Mouse (Mus musculus) ES-Bruce4 (cell line): Measurements from ENCODE around the gene Vps52. TPM values are rescaled to one million over a fixed set of nuclear protein-coding genes. Genes with fewer than 3 reads are reported as not detected.

Experiments
- H3K27ac ChIP-seq: 2 replicates; pipeline ENCODE4 v1.5.1; 2012; ENCODE audit warnings: low read length, inconsistent platforms; ENCODE audit not compliant: insufficient read depth
- H3K27me3 ChIP-seq: 2 replicates; pipeline ENCODE4 v1.6.1; 2012; ENCODE audit warnings: mild to moderate bottlenecking, low read length, inconsistent platforms; ENCODE audit not compliant: control insufficient read depth, poor library complexity, insufficient read depth, severe bottlenecking
- H3K36me3 ChIP-seq: 2 replicates; pipeline ENCODE4 v1.6.1; 2012; ENCODE audit warnings: inconsistent platforms, mild to moderate bottlenecking, low read length, moderate library complexity; ENCODE audit not compliant: control insufficient read depth, poor library complexity, insufficient read depth, severe bottlenecking
- H3K4me1 ChIP-seq: one replicate; pipeline ENCODE4 v1.8.1; 2011; ENCODE audit warnings: low read length; ENCODE audit not compliant: control insufficient read depth, insufficient read depth
- H3K4me3 ChIP-seq: 2 replicates; pipeline ENCODE4 v1.5.1; 2011; ENCODE audit warnings: low read depth, mild to moderate bottlenecking, low read length
- H3K9ac ChIP-seq: 2 replicates; pipeline ENCODE4 v1.6.1; 2012; ENCODE audit warnings: low read depth, mild to moderate bottlenecking, inconsistent platforms; ENCODE audit not compliant: poor library complexity, severe bottlenecking
- H3K9me3 ChIP-seq: replicated peaks from 2 replicates; pipeline ENCODE4 v1.6.1; 2012; ENCODE audit warnings: mild to moderate bottlenecking, low read length, inconsistent platforms; ENCODE audit not compliant: control insufficient read depth, poor library complexity, insufficient read depth, severe bottlenecking
- CTCF ChIP-seq: IDR thresholded peaks from one replicate; pipeline ENCODE4 v1.8.1; 2011; ENCODE audit warnings: low read depth, low read length
- EP300 ChIP-seq: IDR thresholded peaks from 2 replicates; pipeline ENCODE4 v1.6.1; 2011; ENCODE audit warnings: low read depth, low read length; ENCODE audit not compliant: insufficient read depth
- POLR2A ChIP-seq: IDR thresholded peaks from one replicate; pipeline ENCODE4 v1.8.1; 2011; ENCODE audit warnings: low read length; ENCODE audit not compliant: insufficient read depth
- polyA plus RNA-seq: library from polyadenylated mRNA; stranded (reverse); fragments of >200 nt; gene quantifications from 2 replicates; pipeline ENCODE4 v1.2.4, GENCODE M21; 2011; ENCODE audit warnings: low read depth; ENCODE audit not compliant: missing spikeins, insufficient read depth, insufficient read length

Gene Vps52
- 18.3 and 19.0 TPM in 2 replicates for polyA plus RNA-seq

- H3K9me3 ChIP-seq: no peaks in the 10 kb centered on the region
- no peak for TF ChIP-seq CTCF
- peak; percentile 95 for TF ChIP-seq POLR2A
- peak within 1 kb of the TSS; percentile 56 for H3K27ac ChIP-seq
- peak within 1 kb of the TSS; percentile 87 for H3K4me3 ChIP-seq
- H3K4me1 ChIP-seq: no peaks in the 10 kb centered on the region
- H3K27me3 ChIP-seq: no peaks in the 10 kb centered on the region
- peak within 1 kb of the TSS; percentile 88 for H3K9ac ChIP-seq
- peaks cover 34% of the 10 kb centered on the region for H3K36me3 ChIP-seq
Measured at GRCm38 (mm10) chr17:33955555-33956214, at the start of gene Vps52, which contains the start of gene Rps18. Gene Vps52 (plus strand): TSS chr17:33955812. Gene Rps18 (minus strand): TSS chr17:33956001.

- Histone ChIP-seq H3K4me3 (peak overlapping the region; percentile 83), H3K4me1 (peaks cover 3% of the 10 kb centered on the region), H3K36me3 (peaks cover 21% of the 10 kb centered on the region), H3K27ac (peak overlapping the region; percentile 88), H3K9me3 (no peaks in the 10 kb centered on the region), H3K27me3 (no peaks in the 10 kb centered on the region), H3K9ac (peak overlapping the region; percentile 60)
- no peak for TF ChIP-seq POLR2A
- 0 out of 2 replicates have a peak, but pooled peaks have one; percentile 23 for TF ChIP-seq EP300
Measured at GRCm38 (mm10) chr17:33908331-33909076, 47.1 kb upstream of the Vps52 start.

- no peaks in the 10 kb centered on the region for H3K9me3 ChIP-seq
- H3K4me3 ChIP-seq: peak within 1 kb of the TSS; percentile 98
- H3K36me3 ChIP-seq: peaks cover 29% of the 10 kb centered on the region
- TF ChIP-seq POLR2A (peak; percentile 86), EP300 (no peak), CTCF (no peak)
- H3K4me1 ChIP-seq: peaks cover 3% of the 10 kb centered on the region
- H3K27ac ChIP-seq: peak within 1 kb of the TSS; percentile 88
- no peaks in the 10 kb centered on the region for H3K27me3 ChIP-seq
- peak within 1 kb of the TSS; percentile 89 for H3K9ac ChIP-seq
Measured at GRCm38 (mm10) chr17:33909077-33909868, 46.3 kb upstream of the Vps52 start, which contains the start of gene Daxx. Gene Daxx (plus strand): TSS chr17:33909414.

GRCm38 (mm10) chr17:33909869-33910250 lies 45.8 kb upstream of the Vps52 start:
- H3K9me3 ChIP-seq: no peaks in the 10 kb centered on the region
- H3K27ac ChIP-seq: peak overlapping the region; percentile 68
- peak overlapping the region; percentile 89 for H3K9ac ChIP-seq
- H3K36me3 ChIP-seq: peaks cover 29% of the 10 kb centered on the region
- H3K4me1 ChIP-seq: peaks cover 3% of the 10 kb centered on the region
- H3K4me3 ChIP-seq: peak overlapping the region; percentile 98
- TF ChIP-seq POLR2A: no peak
- TF ChIP-seq EP300: no peak
- no peak for TF ChIP-seq CTCF
- no peaks in the 10 kb centered on the region for H3K27me3 ChIP-seq

GRCm38 (mm10) chr17:33910346-33911051 lies 45.1 kb upstream of the Vps52 start:
- Histone ChIP-seq H3K27me3 (no peaks in the 10 kb centered on the region), H3K27ac (peak overlapping the region; percentile 54), H3K4me1 (peaks cover 3% of the 10 kb centered on the region), H3K36me3 (peaks cover 29% of the 10 kb centered on the region), H3K9me3 (no peaks in the 10 kb centered on the region), H3K4me3 (peak overlapping the region; percentile 98), H3K9ac (peak overlapping the region; percentile 89)
- TF ChIP-seq EP300 (no peak), POLR2A (no peak), CTCF (peak; percentile 16)
